Mouse (Mus musculus) forebrain, embryonic 11.5 days (tissue): Measurements from ENCODE around the gene Rbm19. TPM values are rescaled to one million over a fixed set of nuclear protein-coding genes. Genes with fewer than 3 reads are reported as not detected.

Experiments used
- ATAC-seq: fragments of 200-750 bp; cut with Nextera tagmentation; replicated peaks from 2 replicates; pipeline ENCODE4 v1.8.0; 2017; ENCODE audit warnings: moderate TSS enrichment; ENCODE audit not compliant: low FRiP score
- DNase-seq: peaks from one replicate; pipeline ENCODE4 v3.0.0-alpha.2; 2017; ENCODE audit warnings: low spot score
- H3K27ac ChIP-seq: fragments of 300-500 bp; sonication (generic); 2 replicates; pipeline ENCODE4 v1.5.1; 2014; ENCODE audit warnings: low read depth, low read length
- H3K27me3 ChIP-seq: fragments of 300-500 bp; sonication (generic); 2 replicates; pipeline ENCODE4 v1.6.1; 2014; ENCODE audit warnings: mild to moderate bottlenecking, low read length, mixed read lengths; ENCODE audit not compliant: control insufficient read depth, insufficient read depth
- H3K36me3 ChIP-seq: fragments of 300-500 bp; sonication (generic); 2 replicates; pipeline ENCODE4 v1.6.1; 2014; ENCODE audit warnings: mild to moderate bottlenecking, low read length, moderate library complexity, mixed read lengths; ENCODE audit not compliant: control insufficient read depth, insufficient read depth
- H3K4me1 ChIP-seq: fragments of 300-500 bp; sonication (generic); replicated peaks from 2 replicates; pipeline ENCODE4 v1.6.1; 2014; ENCODE audit warnings: low read length, mixed read lengths; ENCODE audit not compliant: control insufficient read depth, insufficient read depth
- H3K4me2 ChIP-seq: fragments of 300-500 bp; sonication (generic); 2 replicates; pipeline ENCODE4 v1.6.1; 2014; ENCODE audit warnings: low read depth, mild to moderate bottlenecking, low read length, moderate library complexity, mixed read lengths; ENCODE audit not compliant: severe bottlenecking
- H3K4me3 ChIP-seq: fragments of 300-500 bp; sonication (generic); 2 replicates; pipeline ENCODE4 v1.5.1; 2014; ENCODE audit warnings: low read depth, low read length
- H3K9ac ChIP-seq: fragments of 300-500 bp; sonication (generic); 2 replicates; pipeline ENCODE4 v1.6.1; 2014; ENCODE audit warnings: low read length
- H3K9me3 ChIP-seq: fragments of 300-500 bp; sonication (generic); 2 replicates; pipeline ENCODE4 v1.6.1; 2016; ENCODE audit warnings: low read length, mixed read lengths; ENCODE audit not compliant: control insufficient read depth
- WGBS: fragments of 180-500 bp; shearing (Covaris S2); extraction: QIAGEN DNeasy Blood & Tissue Kit; methylation state at CpG from one replicate; pipeline ENCODE4 v1.1.7; 2014; 5-methylcytosine and 5-hydroxymethylcytosine counted together
- polyA plus RNA-seq: library from polyadenylated mRNA; unstranded; fragments of >200 nt; fragmentation: Nextera tagmentation; extraction: Ambion mirVana; gene quantifications from 2 replicates; pipeline ENCODE4 v1.2.1, GENCODE M21; 2014

Rbm19 gene
- polyA plus RNA-seq, 1 experiment from 2014 or later, result 28.2 TPM

DNA sequence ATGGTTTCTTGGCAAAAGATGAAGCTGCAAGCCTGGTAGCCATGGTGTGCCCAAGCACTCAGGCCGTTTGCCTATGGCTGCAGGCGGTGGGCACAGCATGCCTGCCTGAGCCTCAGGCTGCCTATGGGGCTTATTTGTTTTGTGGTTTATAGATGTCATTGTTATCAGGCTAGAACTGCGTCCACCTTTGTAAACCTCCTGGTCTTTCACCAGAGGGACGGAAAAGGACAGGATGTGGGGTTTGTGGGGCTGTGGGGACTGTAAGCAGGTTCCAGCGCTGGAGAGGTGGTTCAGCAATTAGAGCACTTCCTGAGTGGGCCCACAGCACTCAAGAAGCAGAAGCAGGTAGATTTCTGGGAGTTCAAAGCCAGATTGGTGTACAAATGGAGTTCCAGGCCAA is 12.2 kb downstream of the Rbm19 start:
- H3K36me3 ChIP-seq, result peaks cover 4% of the 10 kb centered on the region
- H3K9me3 ChIP-seq, result no peaks in the 10 kb centered on the region
- no peaks in the 10 kb centered on the region for H3K27me3 ChIP-seq
- H3K4me3 ChIP-seq, result no peak overlapping the region
- no peak overlapping the region for H3K4me2 ChIP-seq
- 88% methylated on average over 5 of the region's 5 CpGs for WGBS
- DNase-seq (no peak), ATAC-seq (no peak)
- no peak overlapping the region for H3K9ac ChIP-seq
- no peaks in the 10 kb centered on the region for H3K4me1 ChIP-seq
- no peak overlapping the region for H3K27ac ChIP-seq

DNA sequence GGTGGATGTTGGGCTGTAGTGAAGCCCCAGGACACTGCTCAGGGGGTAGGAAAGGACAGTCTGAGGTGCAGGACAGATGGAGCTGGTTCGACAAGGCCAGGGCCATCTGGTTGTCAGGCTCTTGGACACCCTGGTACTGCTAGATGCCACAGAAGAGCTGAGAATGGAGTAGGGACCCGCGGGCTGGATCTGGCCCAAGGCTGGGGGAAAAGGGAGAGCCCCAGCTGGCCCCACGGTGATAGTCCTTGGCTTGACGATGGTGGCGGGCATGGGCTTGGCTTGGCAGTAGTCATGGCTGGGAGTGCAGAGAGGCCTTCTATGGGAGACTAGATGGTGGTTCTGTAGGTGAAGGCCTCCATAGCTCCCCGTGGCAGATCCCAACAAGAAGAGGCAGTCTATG is 12.8 kb downstream of the Rbm19 start:
- peaks cover 4% of the 10 kb centered on the region for H3K36me3 ChIP-seq
- H3K4me1 ChIP-seq, result no peaks in the 10 kb centered on the region
- no peak overlapping the region for H3K27ac ChIP-seq
- DNase-seq (no peak), ATAC-seq (no peak)
- WGBS, result 94% methylated on average over 7 of the region's 7 CpGs
- H3K9me3 ChIP-seq, result no peaks in the 10 kb centered on the region
- H3K4me2 ChIP-seq, result no peak overlapping the region
- no peak overlapping the region for H3K4me3 ChIP-seq
- no peak overlapping the region for H3K9ac ChIP-seq
- H3K27me3 ChIP-seq, result no peaks in the 10 kb centered on the region

DNA sequence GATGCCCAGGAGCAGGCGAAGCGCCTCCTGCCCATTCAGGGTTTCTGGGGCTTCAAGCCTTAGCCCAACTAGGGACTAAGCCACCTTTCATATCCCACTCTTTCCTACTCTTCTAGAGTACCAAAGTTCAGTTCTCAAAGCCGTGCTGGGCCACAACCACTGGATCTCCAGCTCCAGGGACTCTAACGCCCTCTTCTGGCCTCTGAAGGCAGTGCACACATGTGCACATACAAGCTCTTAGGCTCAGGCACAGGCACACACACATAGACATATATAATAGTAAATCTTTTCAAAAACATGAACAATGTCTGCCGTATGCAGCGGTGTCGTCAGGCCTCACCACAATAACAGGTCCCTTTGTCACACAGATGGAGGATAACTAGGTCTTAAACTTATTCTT is 13.5 kb downstream of the Rbm19 start:
- H3K4me1 ChIP-seq, result no peaks in the 10 kb centered on the region
- H3K4me2 ChIP-seq, result no peak overlapping the region
- H3K9me3 ChIP-seq, result no peaks in the 10 kb centered on the region
- peaks cover 4% of the 10 kb centered on the region for H3K36me3 ChIP-seq
- H3K9ac ChIP-seq, result no peak overlapping the region
- no peak overlapping the region for H3K4me3 ChIP-seq
- no peak overlapping the region for H3K27ac ChIP-seq
- no peak for ATAC-seq
- no peak for DNase-seq
- WGBS, result 92% methylated on average over 7 of the region's 7 CpGs
- H3K27me3 ChIP-seq, result no peaks in the 10 kb centered on the region

DNA sequence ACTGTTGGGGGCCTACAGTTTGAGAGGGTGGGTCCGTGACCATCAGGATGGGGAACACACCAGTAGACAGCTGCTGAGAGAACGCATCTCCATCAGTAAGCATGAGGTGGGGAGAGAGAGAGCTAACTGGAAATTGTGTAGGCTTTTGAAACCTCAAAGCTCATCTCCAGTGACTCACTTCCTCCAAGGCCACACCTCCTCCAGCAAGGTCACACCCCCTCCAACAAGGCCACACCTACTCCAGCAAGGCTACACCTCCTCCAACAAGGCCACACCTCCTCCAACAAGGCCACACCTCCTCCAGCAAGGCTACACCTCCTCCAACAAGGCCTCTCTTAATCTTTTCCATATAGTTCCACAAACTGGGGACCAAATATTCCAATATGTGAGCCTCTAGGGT is 13.9 kb downstream of the Rbm19 start:
- WGBS, result 96% methylated on average over 2 of the region's 2 CpGs
- no peaks in the 10 kb centered on the region for H3K27me3 ChIP-seq
- peaks cover 4% of the 10 kb centered on the region for H3K36me3 ChIP-seq
- H3K4me2 ChIP-seq, result no peak overlapping the region
- no peaks in the 10 kb centered on the region for H3K9me3 ChIP-seq
- DNase-seq (no peak), ATAC-seq (no peak)
- no peak overlapping the region for H3K9ac ChIP-seq
- H3K27ac ChIP-seq, result no peak overlapping the region
- no peak overlapping the region for H3K4me3 ChIP-seq
- no peaks in the 10 kb centered on the region for H3K4me1 ChIP-seq

DNA sequence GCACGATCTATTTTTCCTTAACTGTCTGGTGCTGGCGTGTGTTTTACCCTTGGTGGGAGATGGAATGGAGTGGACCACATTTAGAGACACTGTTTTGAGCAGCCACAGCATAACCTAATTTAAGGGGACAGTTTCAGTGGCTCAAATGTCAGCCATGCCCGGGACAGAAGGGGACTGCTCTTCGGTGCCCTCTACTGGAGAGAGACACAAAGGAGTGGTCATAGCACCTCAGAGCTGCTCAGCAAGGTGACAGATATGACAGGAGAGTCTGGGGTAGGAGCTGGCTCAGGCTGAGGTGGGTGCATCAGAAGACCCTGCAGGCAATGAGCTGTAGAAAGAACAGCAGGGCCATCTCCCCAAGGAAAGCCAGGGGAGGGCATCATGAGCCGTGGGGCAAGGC is 15.3 kb downstream of the Rbm19 start:
- Histone ChIP-seq H3K9ac (no peak overlapping the region), H3K4me2 (no peak overlapping the region), H3K4me3 (no peak overlapping the region), H3K27ac (no peak overlapping the region), H3K9me3 (no peaks in the 10 kb centered on the region), H3K27me3 (no peaks in the 10 kb centered on the region), H3K36me3 (peaks cover 4% of the 10 kb centered on the region), H3K4me1 (0 out of 2 replicates have a peak, but pooled peaks cover 2% of the 10 kb centered on the region)
- DNase-seq, result no peak
- ATAC-seq, result no peak
- 64% methylated on average over 5 of the region's 5 CpGs for WGBS

DNA sequence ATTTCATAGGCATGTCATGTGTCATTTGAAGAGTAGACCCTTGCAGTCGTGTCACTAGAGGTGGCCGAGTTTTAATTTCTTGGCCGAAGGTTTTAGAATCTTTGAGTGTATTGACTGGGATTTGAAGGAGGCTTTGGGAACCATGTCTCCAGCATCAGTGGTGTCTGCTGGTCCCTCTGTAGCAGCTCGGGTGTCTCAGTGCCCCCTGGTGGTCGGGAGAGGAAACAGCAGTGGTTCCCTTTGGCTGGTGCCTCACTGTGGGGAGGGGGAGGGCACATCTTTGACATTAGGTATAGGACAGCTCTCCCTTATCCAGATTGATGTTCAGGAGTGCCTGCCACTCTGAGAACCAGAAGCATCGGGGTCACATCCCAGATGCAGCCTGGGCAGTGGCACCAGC is 17.7 kb downstream of the Rbm19 start:
- Histone ChIP-seq H3K4me2 (no peak overlapping the region), H3K36me3 (no peaks in the 10 kb centered on the region; the same call in none of the 2 replicates), H3K9me3 (no peaks in the 10 kb centered on the region), H3K27me3 (no peaks in the 10 kb centered on the region), H3K4me3 (no peak overlapping the region), H3K4me1 (0 out of 2 replicates have a peak, but pooled peaks cover 2% of the 10 kb centered on the region), H3K27ac (no peak overlapping the region), H3K9ac (no peak overlapping the region)
- WGBS, result 38% methylated on average over 6 of the region's 6 CpGs
- ATAC-seq (no peak), DNase-seq (peak; percentile 79)

DNA sequence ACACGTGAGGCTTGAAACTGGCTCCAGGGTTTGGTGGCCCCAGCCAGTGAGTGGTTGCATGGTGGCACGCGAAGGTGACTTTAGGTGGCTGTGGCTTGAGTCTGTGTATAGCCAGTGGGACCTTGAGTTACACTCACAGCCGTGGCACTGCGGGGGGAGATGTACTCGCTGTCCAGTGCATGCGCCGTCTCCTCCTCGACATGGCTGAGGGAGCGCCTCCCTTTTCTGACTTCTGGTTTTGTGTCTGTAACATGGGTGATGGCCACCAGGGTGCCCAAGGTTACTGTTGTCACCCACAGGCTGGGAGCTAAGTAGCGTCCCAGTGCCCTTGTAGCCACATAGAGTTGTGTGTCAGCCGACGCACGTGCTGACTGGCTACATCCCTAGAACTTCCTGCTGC is 19.1 kb downstream of the Rbm19 start:
- 88% methylated on average over 14 of the region's 14 CpGs for WGBS
- Histone ChIP-seq H3K4me3 (no peak overlapping the region), H3K9ac (no peak overlapping the region), H3K27me3 (no peaks in the 10 kb centered on the region), H3K36me3 (no peaks in the 10 kb centered on the region; the same call in 1 of the 2 replicates), H3K4me1 (0 out of 2 replicates have a peak, but pooled peaks cover 2% of the 10 kb centered on the region), H3K27ac (no peak overlapping the region), H3K9me3 (no peaks in the 10 kb centered on the region), H3K4me2 (no peak overlapping the region)
- ATAC-seq (no peak), DNase-seq (no peak)

DNA sequence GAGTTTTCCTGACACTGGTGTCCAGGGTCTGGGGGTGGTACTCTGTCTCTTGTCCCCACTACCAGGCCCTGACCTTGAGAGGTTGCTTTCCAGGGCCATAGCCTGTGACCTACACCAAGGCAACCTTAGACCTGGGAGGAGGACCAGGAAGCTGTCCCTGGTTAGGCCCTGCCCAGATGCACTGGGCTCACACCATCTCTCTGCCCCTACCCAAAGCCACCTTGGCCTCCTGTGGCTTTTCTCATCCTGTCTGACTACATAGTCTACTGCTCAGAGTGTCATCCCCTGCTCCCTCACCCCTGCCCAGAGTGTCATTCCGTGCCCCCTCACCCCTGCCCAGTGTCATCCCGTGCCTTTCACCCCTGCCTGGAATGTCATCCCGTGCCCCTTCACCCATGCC is 19.6 kb downstream of the Rbm19 start:
- DNase-seq, result no peak
- no peaks in the 10 kb centered on the region; the same call in 1 of the 2 replicates for H3K36me3 ChIP-seq
- no peaks in the 10 kb centered on the region for H3K9me3 ChIP-seq
- no peak overlapping the region for H3K4me2 ChIP-seq
- no peak overlapping the region for H3K9ac ChIP-seq
- ATAC-seq, result no peak
- H3K4me1 ChIP-seq, result 0 out of 2 replicates have a peak, but pooled peaks cover 2% of the 10 kb centered on the region
- whole genome bisulfite sequencing, result 74% methylated on average over 3 of the region's 3 CpGs
- no peak overlapping the region for H3K27ac ChIP-seq
- no peaks in the 10 kb centered on the region for H3K27me3 ChIP-seq
- no peak overlapping the region for H3K4me3 ChIP-seq

DNA sequence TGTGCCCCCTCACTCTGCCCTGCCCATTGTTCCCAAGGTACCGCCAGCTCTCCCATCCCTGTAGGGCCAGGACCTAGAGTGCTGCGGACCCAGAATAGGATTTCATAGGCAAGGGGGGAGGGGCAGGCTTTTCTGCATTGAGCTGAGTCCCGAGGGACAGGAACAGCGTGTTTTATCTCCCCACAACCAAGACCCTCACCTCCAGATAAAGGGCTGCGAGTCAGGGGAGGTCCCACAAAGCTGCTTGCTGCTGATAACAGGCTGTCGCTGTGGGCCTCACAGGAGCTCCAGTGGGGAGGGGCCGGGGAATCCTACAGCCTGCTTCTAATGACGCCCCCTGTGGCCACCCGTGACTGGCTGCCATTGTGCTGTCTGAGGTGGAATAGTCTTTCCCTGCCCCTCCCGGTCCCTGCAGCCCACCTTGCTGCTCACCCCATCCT is 20.0 kb downstream of the Rbm19 start:
- Histone ChIP-seq H3K4me3 (no peak overlapping the region), H3K36me3 (no peaks in the 10 kb centered on the region; the same call in 1 of the 2 replicates), H3K27ac (no peak overlapping the region), H3K4me2 (no peak overlapping the region), H3K4me1 (0 out of 2 replicates have a peak, but pooled peaks cover 2% of the 10 kb centered on the region), H3K9me3 (no peaks in the 10 kb centered on the region), H3K27me3 (no peaks in the 10 kb centered on the region), H3K9ac (peak overlapping the region; percentile 6; the same call in 1 of the 2 replicates)
- ATAC-seq (peak; percentile 11; the same call in 1 of the 2 replicates), DNase-seq (peak; percentile 67)
- WGBS, result 23% methylated on average over 10 of the region's 10 CpGs
